ENCODE assay signal across 1 mouse cellular context in the genomic region with DNA sequence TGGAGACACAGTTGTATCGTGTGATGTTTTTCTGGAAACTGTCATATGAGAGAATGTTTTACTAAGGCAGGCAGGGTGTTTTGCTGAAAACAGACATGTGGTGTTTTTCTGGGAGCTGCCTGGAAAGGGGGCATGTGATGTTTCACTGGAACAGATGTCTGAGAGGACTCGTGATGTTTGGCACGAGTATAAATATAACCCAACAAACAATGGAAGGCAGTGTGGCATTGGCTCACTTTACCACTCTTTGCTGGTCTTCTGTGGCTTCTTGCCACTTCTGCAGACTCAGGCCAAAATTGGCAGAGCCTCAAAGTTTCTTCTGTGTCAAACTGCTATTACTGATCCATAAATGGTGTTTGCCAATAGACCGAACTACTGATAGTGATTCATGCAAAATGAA.
TF ChIP-seq lines count a peak whose summit lies in the region.

No protein-coding gene starts in this region.

TF ChIP-seq in myocyte, 11 proteins besides CTCF, POLR2A, EP300 and RAD21 (continued from another document):
- peak; percentile 42 for TF ChIP-seq USF1 (IDR thresholded peaks at IDR 0.05; ENCODE audit: low read depth)
- peak in 1 of 3 experiments; percentile 55 for TF ChIP-seq MYOG (IDR thresholded peaks at IDR 0.05; ENCODE audit: control insufficient read depth in 1 of 3, insufficient read depth in 1 of 3, insufficient read length in 2 of 3, low read depth in 2 of 3)
- TF ChIP-seq E2F4 (IDR thresholded peaks at IDR 0.05; ENCODE audit: insufficient read depth), result no peak
- no peak for TF ChIP-seq SRF (IDR thresholded peaks at IDR 0.05; ENCODE audit: control insufficient read depth, insufficient read length, low read depth)
- no peak for TF ChIP-seq POLR2AphosphoS2 (IDR thresholded peaks at IDR 0.05; ENCODE audit: insufficient read length, low read depth)
